Mouse (Mus musculus): Measurements from ENCODE around the gene Hnrnpm.
"Not testable (repeated sequence)": the region's sequence is repeated elsewhere in the genome, so short reads cannot be mapped to it uniquely, and the experiment has no call there.

Gene Hnrnpm

GRCm38 (mm10) chr17:33686760-33687159 is at the start of gene Hnrnpm:
Gene Hnrnpm, minus strand, starts transcription at chr17:33686860.
- no peak for DNase-seq

GRCm38 (mm10) chr17:33733526-33733925 is 46.9 kb upstream of the Hnrnpm start:
- not testable (repeated sequence) for DNase-seq

DNA sequence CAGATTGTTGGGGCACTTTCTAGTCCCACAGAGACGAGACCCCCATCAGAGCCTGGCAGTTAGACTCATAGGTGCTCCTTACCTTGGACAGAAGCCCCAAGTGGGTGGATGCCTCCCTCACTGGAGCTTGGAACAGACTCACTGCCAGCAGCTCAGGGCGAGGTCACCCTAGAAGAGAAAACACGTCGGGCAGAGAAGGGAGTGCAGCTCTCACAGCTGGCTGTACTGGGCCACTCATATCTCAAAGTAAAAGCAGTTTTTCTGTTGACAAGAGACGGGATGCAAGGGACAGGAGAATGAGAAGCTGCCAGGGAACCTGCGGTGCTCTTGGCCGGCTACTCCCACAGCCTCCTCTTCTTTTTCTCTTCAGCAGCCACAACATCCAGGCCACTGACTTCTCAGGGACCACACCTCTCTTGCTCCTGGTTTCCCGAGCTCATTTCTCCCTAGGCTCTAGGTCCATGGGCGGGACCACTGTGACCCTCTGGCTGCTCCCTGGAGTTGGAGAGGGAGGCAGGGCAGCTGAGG is 46.0 kb upstream of the Hnrnpm start:
- DNase-seq = not testable (repeated sequence)

GRCm38 (mm10) chr17:33729215-33729614 is 42.6 kb upstream of the Hnrnpm start:
- no peak for DNase-seq

- no peak for DNase-seq
Measured at GRCm38 (mm10) chr17:33728396-33728795, 41.7 kb upstream of the Hnrnpm start.

- DNase-seq = no peak
Measured at GRCm38 (mm10) chr17:33719736-33720378, 33.2 kb upstream of the Hnrnpm start.

- DNase-seq = no peak
Measured at GRCm38 (mm10) chr17:33718944-33719725, 32.5 kb upstream of the Hnrnpm start.

GRCm38 (mm10) chr17:33718384-33718881 is 31.8 kb upstream of the Hnrnpm start, which contains the start of gene March2:
Gene March2, minus strand, starts transcription at chr17:33718670.
- DNase-seq = peak; percentile 93

DNA sequence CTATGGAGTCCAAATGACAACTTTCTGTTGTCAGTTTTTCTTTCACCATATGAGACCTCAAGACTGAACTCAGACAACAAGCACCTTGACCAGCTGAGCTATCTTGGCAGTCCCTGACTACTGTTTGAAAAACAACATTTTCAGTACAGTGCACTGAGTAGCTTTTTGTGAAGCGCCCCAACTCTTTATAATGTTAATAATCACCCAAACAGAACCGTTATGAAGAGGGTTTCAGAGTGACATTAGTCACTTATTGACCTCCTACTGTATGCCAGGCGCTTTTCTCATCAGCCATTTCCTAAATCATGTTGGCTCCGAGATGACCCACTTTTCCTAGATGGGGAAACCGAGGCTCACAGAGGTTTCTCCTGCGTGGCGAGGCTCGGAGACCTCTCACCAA is 31.3 kb upstream of the Hnrnpm start:
- DNase-seq = no peak

GRCm38 (mm10) chr17:33717246-33717645 is 30.6 kb upstream of the Hnrnpm start:
- no peak for DNase-seq

DNA sequence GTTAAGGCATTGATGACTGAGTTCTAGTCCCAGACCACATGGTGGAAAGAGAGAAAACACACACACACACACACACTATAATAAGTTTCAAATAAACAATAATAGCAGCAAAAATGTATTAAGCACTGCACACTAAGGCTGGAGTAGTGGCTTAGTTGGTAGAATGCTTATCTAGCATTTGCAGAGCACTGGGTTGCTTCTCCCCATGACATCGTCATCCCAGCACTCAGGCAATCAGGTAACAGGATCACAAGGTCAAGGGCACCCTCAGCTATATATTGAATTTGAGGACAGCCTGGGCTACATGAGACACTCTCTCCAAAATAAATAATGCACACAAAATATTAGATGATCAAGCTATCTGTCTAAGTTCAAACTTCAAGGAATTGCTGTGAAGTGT is 28.1 kb upstream of the Hnrnpm start:
- DNase-seq = no peak

GRCm38 (mm10) chr17:33713271-33713670 is 26.6 kb upstream of the Hnrnpm start:
- no peak for DNase-seq

DNA sequence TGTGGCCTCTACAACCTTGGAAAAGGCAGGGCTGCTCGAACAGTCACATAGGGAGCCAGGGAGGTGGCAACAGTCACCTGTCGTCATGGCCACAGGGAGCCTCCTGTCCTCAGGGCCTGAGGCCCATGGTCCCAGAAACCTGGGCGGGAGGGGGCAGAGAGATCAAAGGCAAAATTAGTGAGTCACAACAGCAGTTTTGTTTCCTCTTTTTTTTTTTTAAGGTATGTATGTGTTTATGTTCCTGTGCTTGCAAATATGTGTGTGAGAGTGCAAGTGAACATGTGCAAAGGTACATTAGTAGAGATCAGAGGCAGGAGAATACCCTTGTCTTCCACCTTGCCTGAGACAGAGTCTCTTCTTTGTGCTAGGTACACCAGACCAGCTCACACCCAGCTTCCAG is 23.2 kb upstream of the Hnrnpm start:
- no peak for DNase-seq

DNA sequence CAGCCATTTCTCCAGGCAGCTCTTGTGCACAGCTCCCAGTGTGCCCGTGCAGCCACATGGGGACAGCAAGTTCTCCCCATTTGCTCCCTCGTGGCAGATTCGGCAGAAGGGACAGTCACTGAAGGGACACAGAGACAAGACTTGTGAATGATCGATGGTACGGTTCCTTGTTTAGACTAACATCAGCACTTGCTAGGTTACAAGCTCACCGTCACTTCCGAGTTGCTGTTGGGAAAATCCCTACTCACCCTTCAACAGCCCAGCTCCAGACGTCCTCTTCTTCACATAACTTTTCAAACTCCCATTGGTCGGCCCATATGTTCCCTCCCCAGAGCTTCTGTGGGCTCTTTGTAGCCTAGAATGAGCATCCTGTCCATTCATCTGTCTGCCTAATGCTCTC is 16.4 kb upstream of the Hnrnpm start:
- no peak for DNase-seq

- no peak for DNase-seq
Measured at GRCm38 (mm10) chr17:33702178-33702577, 15.5 kb upstream of the Hnrnpm start.

GRCm38 (mm10) chr17:33695471-33695870 is 8.8 kb upstream of the Hnrnpm start:
- DNase-seq = no peak

GRCm38 (mm10) chr17:33685249-33685653 is 1.4 kb downstream of the Hnrnpm start:
- DNase-seq = peak; percentile 97

- peak; percentile 83 for DNase-seq
Measured at GRCm38 (mm10) chr17:33684671-33685231, 1.9 kb downstream of the Hnrnpm start.

- DNase-seq = no peak
Measured at GRCm38 (mm10) chr17:33681767-33682166, 4.9 kb downstream of the Hnrnpm start.

DNA sequence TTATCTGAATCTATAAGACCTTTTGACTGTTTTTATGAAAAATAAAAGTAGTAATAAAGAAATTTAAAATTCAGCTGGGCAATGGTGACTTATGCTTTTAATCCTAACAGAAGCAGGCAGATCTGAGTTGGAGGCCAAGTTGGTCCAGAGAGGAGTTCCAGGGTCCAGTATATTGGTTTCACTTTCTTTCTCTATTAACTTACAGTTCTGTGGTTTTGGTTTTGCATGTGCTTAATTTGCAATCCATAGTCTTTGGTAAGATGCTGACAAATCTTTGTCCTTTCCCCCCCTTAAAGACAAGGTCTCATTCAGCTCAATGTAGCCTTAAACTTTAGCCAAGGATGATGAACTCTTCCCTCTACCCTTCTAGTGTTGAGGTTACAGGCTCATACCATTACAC is 7.9 kb downstream of the Hnrnpm start:
- no peak for DNase-seq

DNA sequence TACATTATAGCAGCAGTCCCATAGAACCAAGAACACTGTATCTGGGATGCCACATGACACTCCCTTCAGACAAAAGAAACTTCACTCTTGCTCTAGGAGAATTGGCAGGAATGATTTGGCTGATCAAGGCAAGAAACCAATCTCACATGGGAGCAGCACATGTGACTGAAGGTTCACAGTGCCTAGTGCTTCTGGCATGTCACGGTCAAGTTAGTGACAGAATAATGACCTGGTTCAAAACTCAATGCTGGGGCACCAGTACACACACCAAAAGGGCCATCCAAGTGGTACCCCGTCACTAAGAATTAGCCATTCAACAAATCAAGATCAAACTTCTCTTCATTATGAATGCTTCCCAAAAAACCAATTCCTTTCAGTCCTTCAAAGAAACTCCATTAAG is 10.6 kb downstream of the Hnrnpm start:
- DNase-seq = no peak

DNA sequence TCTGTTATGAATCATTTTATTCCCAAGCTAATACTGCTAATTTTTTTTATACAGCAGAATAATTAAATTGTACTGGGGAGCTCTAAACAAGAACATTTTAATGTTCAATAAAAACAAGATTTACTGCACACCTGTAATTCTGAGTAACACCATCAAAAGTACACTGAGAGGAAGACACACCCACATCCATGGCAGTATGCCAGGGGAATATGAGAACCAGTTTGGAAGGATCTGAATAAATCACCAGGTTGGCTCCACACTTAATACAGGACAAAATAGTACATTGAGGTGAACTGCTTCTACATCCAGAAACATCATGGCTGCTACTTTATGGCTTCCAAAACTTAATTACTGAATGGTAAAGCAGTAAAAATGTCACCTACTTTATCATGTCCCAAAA is 11.2 kb downstream of the Hnrnpm start:
- DNase-seq = no peak

- no peak for DNase-seq
Measured at GRCm38 (mm10) chr17:33673837-33674236, 12.8 kb downstream of the Hnrnpm start.

DNA sequence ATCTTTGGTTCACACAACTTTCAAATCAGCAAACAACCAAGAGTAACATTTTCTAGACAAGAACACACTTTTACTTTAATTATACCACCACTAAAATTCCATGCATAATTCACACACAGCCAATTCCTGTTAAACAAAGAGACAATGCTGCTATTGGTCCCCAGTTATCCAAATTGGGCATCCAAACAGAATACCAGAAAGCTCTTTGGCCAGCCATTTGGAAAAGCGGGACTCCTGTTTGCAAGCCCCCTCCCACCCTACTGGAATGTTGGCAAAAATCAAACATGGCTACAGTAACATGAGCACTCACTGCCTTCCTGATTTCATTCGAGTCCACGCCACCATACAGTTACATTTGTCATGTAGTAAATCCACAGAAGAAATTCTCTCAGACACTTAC is 17.0 kb downstream of the Hnrnpm start:
- no peak for DNase-seq

Measured in right cerebral cortex, postnatal 4 days (tissue).